ENCODE assay signal across 7 mouse cellular contexts in the genomic region with DNA sequence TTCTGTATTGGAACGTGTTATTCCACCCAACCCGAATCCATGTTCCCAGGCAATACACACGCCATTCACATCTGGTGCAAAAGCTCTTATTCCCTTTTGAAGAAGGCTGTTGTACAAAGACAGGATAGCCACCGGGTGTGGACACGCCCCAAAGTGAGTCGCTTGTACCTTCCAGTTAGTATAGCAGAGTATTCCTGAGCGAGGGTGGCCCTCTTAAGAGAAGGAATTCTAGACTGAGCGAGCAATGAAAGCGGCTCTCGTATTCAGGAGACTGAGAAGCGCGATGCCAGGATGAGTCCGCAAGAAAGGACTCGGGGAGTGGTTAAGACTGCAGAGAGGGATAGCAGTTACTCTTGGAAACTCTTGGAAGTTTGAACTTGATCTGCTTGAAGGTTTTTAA. TPM values are rescaled to one million over a fixed set of nuclear protein-coding genes. Genes with fewer than 3 reads are reported as not detected.
DNase-seq lines count a peak whose midpoint lies in the region; ATAC-seq and TF ChIP-seq lines count a peak whose summit lies in the region.

No protein-coding gene starts in this region.

- no peaks in the 10 kb centered on the region for H3K9me3 ChIP-seq in MEL (replicated peaks; ENCODE audit: insufficient read depth, low read length)
- H3K9me3 ChIP-seq in embryonic facial prominence, embryonic 15.5 days (replicated peaks), result no peaks in the 10 kb centered on the region
- H3K9me3 ChIP-seq in hindbrain, embryonic 16.5 days (ENCODE audit: control insufficient read depth, low read length), result no peaks in the 10 kb centered on the region
- no peaks in the 10 kb centered on the region for H3K9me3 ChIP-seq in liver, embryonic 15.5 days (replicated peaks)

- TF ChIP-seq CTCF in MEL (IDR thresholded peaks at IDR 0.05 in 2 of 3, conservative IDR thresholded peaks at IDR 0.05 in 1 of 3; ENCODE audit: control insufficient read depth in 1 of 3, insufficient read depth in 1 of 3, low read depth in 2 of 3, low read length in 3 of 3, poor library complexity in 1 of 3, severe bottlenecking in 1 of 3), result no peak

- 3% methylated on average over 14 of the region's 14 CpGs for WGBS in embryonic facial prominence, embryonic 15.5 days
- 3% methylated on average over 14 of the region's 14 CpGs for WGBS in hindbrain, embryonic 16.5 days
- 6% methylated on average over 14 of the region's 14 CpGs for WGBS in liver, embryonic 15.5 days (ENCODE audit: insufficient replicate concordance)

- H3K4me1 ChIP-seq in MEL (ENCODE audit: control insufficient read depth in 1 of 2, insufficient read depth in 2 of 2, low read length in 2 of 2), result peaks cover 3 to 26% of the 10 kb centered on the region in 2 experiments; a peak in 3 of 4 replicates
- H3K4me1 ChIP-seq in embryonic facial prominence, embryonic 15.5 days, result peaks cover 19% of the 10 kb centered on the region
- H3K4me1 ChIP-seq in hindbrain, embryonic 16.5 days (ENCODE audit: control insufficient read depth, insufficient read depth, low read depth, low read length), result peaks cover 17% of the 10 kb centered on the region
- peaks cover 36% of the 10 kb centered on the region for H3K4me1 ChIP-seq in liver, embryonic 15.5 days (replicated peaks)

- H3K27ac ChIP-seq in MEL (ENCODE audit: control insufficient read depth, low read depth, low read length), result peak overlapping the region; percentile 93
- H3K27ac ChIP-seq in embryonic facial prominence, embryonic 15.5 days (replicated peaks), result peak overlapping the region; percentile 94; the same call in 1 of the 2 replicates
- no peak overlapping the region; the same call in 1 of the 2 replicates for H3K27ac ChIP-seq in hindbrain, embryonic 16.5 days (ENCODE audit: low read depth, low read length)
- H3K27ac ChIP-seq in liver, embryonic 15.5 days (replicated peaks), result peak overlapping the region; percentile 81

- peak; percentile 13 for DNase-seq in CD4-positive helper T cell, adult 2 months (ENCODE audit: low read depth, low spot score)
- DNase-seq in MEL (ENCODE audit: low read depth, low spot score), result peak; percentile 50
- peak; percentile 27 for DNase-seq in retina, embryonic 14.5 days (ENCODE audit: low spot score)
- no peak for DNase-seq in adipocyte (ENCODE audit: low spot score)

- peaks cover 23% of the 10 kb centered on the region for H3K79me2 ChIP-seq in MEL (ENCODE audit: control insufficient read depth, insufficient read depth, low read length, poor library complexity)

- TF ChIP-seq POLR2A in MEL (IDR thresholded peaks at IDR 0.05; ENCODE audit: control insufficient read depth in 1 of 2, insufficient read depth in 1 of 2, low read depth in 1 of 2, low read length in 2 of 2, poor library complexity in 1 of 2), result no peak

- TF ChIP-seq EP300 in MEL (IDR thresholded peaks at IDR 0.05; ENCODE audit: low read depth in 1 of 2, low read length in 2 of 2), result no peak

- no peak for ATAC-seq in embryonic facial prominence, embryonic 15.5 days (ENCODE audit: insufficient number of reproducible peaks, low FRiP score, low TSS enrichment, low read depth)
- ATAC-seq in hindbrain, embryonic 16.5 days, result no peak
- no peak for ATAC-seq in liver, embryonic 15.5 days (ENCODE audit: insufficient read depth)

- peaks cover 0 to 24% of the 10 kb centered on the region in 2 experiments; a peak in 2 of 4 replicates for H3K36me3 ChIP-seq in MEL (ENCODE audit: control insufficient read depth in 1 of 2, insufficient read depth in 2 of 2, low read length in 2 of 2)
- H3K36me3 ChIP-seq in embryonic facial prominence, embryonic 15.5 days, result peaks cover 5% of the 10 kb centered on the region; the same call in 1 of the 2 replicates
- peaks cover 2% of the 10 kb centered on the region; the same call in 1 of the 2 replicates for H3K36me3 ChIP-seq in hindbrain, embryonic 16.5 days (ENCODE audit: control insufficient read depth, insufficient read depth, low read length)
- H3K36me3 ChIP-seq in liver, embryonic 15.5 days (replicated peaks), result 0 out of 2 replicates have a peak, but pooled peaks cover 10% of the 10 kb centered on the region

- H3K4me3 ChIP-seq in MEL (ENCODE audit: control insufficient read depth in 1 of 2, insufficient read depth in 1 of 2, low read depth in 2 of 2, low read length in 2 of 2), result peak overlapping the region; percentile 74 to 75
- peak overlapping the region; percentile 79 for H3K4me3 ChIP-seq in embryonic facial prominence, embryonic 15.5 days (replicated peaks)
- peak overlapping the region; percentile 75 for H3K4me3 ChIP-seq in hindbrain, embryonic 16.5 days (ENCODE audit: low read length)
- peak overlapping the region; percentile 79 for H3K4me3 ChIP-seq in liver, embryonic 15.5 days (replicated peaks)

- peak overlapping the region; percentile 88 for H3K4me2 ChIP-seq in embryonic facial prominence, embryonic 15.5 days (replicated peaks)
- H3K4me2 ChIP-seq in hindbrain, embryonic 16.5 days (ENCODE audit: low read length), result peak overlapping the region; percentile 97
- peak overlapping the region; percentile 89 for H3K4me2 ChIP-seq in liver, embryonic 15.5 days

- peak overlapping the region; percentile 83 for H3K9ac ChIP-seq in MEL (ENCODE audit: control insufficient read depth, low read depth, low read length, poor library complexity, severe bottlenecking)
- H3K9ac ChIP-seq in embryonic facial prominence, embryonic 15.5 days, result 0 out of 2 replicates have a peak overlapping the region, but pooled peaks have one; percentile 10
- peak overlapping the region; percentile 41; the same call in 1 of the 2 replicates for H3K9ac ChIP-seq in hindbrain, embryonic 16.5 days (ENCODE audit: low read depth, low read length)
- peak overlapping the region; percentile 60 for H3K9ac ChIP-seq in liver, embryonic 15.5 days

- TF ChIP-seq RAD21 in MEL (IDR thresholded peaks at IDR 0.05; ENCODE audit: low read depth, low read length), result no peak

- H3K27me3 ChIP-seq in MEL (ENCODE audit: control insufficient read depth in 1 of 2, insufficient read depth in 2 of 2, low read length in 2 of 2), result no peaks in the 10 kb centered on the region
- H3K27me3 ChIP-seq in embryonic facial prominence, embryonic 15.5 days, result no peaks in the 10 kb centered on the region
- H3K27me3 ChIP-seq in hindbrain, embryonic 16.5 days (replicated peaks; ENCODE audit: control insufficient read depth, insufficient read depth, low read length), result no peaks in the 10 kb centered on the region
- H3K27me3 ChIP-seq in liver, embryonic 15.5 days, result no peaks in the 10 kb centered on the region

TF ChIP-seq in MEL, 35 proteins besides CTCF, POLR2A, EP300 and RAD21:
- TF ChIP-seq UBTF (IDR thresholded peaks at IDR 0.05; ENCODE audit: borderline replicate concordance, insufficient read depth, low read depth, low read length) (no peak), E2F4 (IDR thresholded peaks at IDR 0.05; ENCODE audit: borderline replicate concordance, low read depth, low read length) (no peak), MAX (IDR thresholded peaks at IDR 0.05; ENCODE audit: low read length) (no peak), CHD2 (IDR thresholded peaks at IDR 0.05; ENCODE audit: low read length) (no peak), TCF12 (IDR thresholded peaks at IDR 0.05; ENCODE audit: low read depth, low read length) (no peak), POLR2AphosphoS2 (IDR thresholded peaks at IDR 0.05; ENCODE audit: low read length) (no peak), MYB (IDR thresholded peaks at IDR 0.05; ENCODE audit: low read depth, low read length) (no peak), CHD1 (IDR thresholded peaks at IDR 0.05; ENCODE audit: low read depth, low read length) (no peak), NELFE (IDR thresholded peaks at IDR 0.05; ENCODE audit: low read depth, low read length) (no peak), GABPA (IDR thresholded peaks at IDR 0.05; ENCODE audit: low read depth, low read length) (no peak), MYC (IDR thresholded peaks at IDR 0.05; ENCODE audit: low read depth, low read length) (no peak; the same call in 1 of the 2 replicates), MEF2A (IDR thresholded peaks at IDR 0.05; ENCODE audit: extremely low read depth, insufficient replicate concordance, low read depth, low read length, poor library complexity, severe bottlenecking) (no peak), TAL1 (IDR thresholded peaks at IDR 0.05; ENCODE audit: low read length) (no peak), ELF1 (IDR thresholded peaks at IDR 0.05; ENCODE audit: low read depth, low read length) (no peak), ZMIZ1 (IDR thresholded peaks at IDR 0.05; ENCODE audit: low read depth, low read length) (no peak), ZC3H11A (IDR thresholded peaks at IDR 0.05; ENCODE audit: low read depth, low read length) (no peak), ETS1 (IDR thresholded peaks at IDR 0.05; ENCODE audit: low read depth, low read length) (no peak), NRF1 (IDR thresholded peaks at IDR 0.05; ENCODE audit: insufficient read depth, low read depth, low read length, poor library complexity, severe bottlenecking) (no peak), SIN3A (IDR thresholded peaks at IDR 0.05; ENCODE audit: low read length) (no peak), SMC3 (IDR thresholded peaks at IDR 0.05; ENCODE audit: low read depth, low read length) (no peak)

RNA-seq across cellular contexts. Expression of a gene that starts 1.3 kb away (rescaled TPM):
- total RNA-seq in MEL (2012; rRNA removed), result 5.3 and 6.0 TPM in 2 replicates
- polyA plus RNA-seq in MEL (2012; ENCODE audit: insufficient read depth in 1 of 2, insufficient read length in 2 of 2, low read depth in 1 of 2, low replicate concordance in 2 of 2, missing spikeins in 1 of 2), result 10 to 100 TPM in 1 of 2 experiments, 1 to 10 TPM in 1; 9.9 to 48.9 TPM
- polyA plus RNA-seq in embryonic facial prominence, embryonic 15.5 days (2015; fragmentation: Nextera tagmentation; extraction: Ambion mirVana), result 12.5 and 13.4 TPM in 2 replicates
- polyA plus RNA-seq in hindbrain, embryonic 16.5 days (2015; fragmentation: Nextera tagmentation; extraction: Ambion mirVana), result 4.3 and 5.7 TPM in 2 replicates
- polyA plus RNA-seq in liver, embryonic 15.5 days (2015; fragmentation: Nextera tagmentation; extraction: Ambion mirVana), result 2.8 and 3.1 TPM in 2 replicates

Comparison
In these comparisons a context has a peak if more than half of its experiments do, and no peak if none do; other contexts are left out.
1. H3K9ac ChIP-seq: peak in every context shown above with its lines; median percentile 83 in MEL; 60 in liver, embryonic 15.5 days; 41 in hindbrain, embryonic 16.5 days; 10 in embryonic facial prominence, embryonic 15.5 days.